13 mouse cellular contexts compared by ENCODE assay signal in genomic region chr3:35731981-35732777, GRCm38 (mm10). TPM values are rescaled to one million over a fixed set of nuclear protein-coding genes. Genes with fewer than 3 reads are reported as not detected.
DNase-seq lines count a peak whose midpoint lies in the region; ATAC-seq and TF ChIP-seq lines count a peak whose summit lies in the region.
"Had no signal": no experiment of that assay in that cellular context is flagged by ENCODE, and none has a peak within 500 bp of the region (broad histone marks: within the 10 kb centered on the region; RNA-seq: fewer than 3 reads in every experiment).

No protein-coding gene starts in this region.

- no peaks in the 10 kb centered on the region for H3K9me3 ChIP-seq in liver, embryonic 11.5 days (ENCODE audit: control insufficient read depth, low read length)
- H3K9me3 ChIP-seq in ES-E14 (ENCODE audit: control insufficient read depth, insufficient read depth, low read depth, low read length), result no peaks in the 10 kb centered on the region; the same call in 1 of the 2 replicates
- H3K9me3 ChIP-seq in midbrain, embryonic 14.5 days (ENCODE audit: control insufficient read depth, low read length), result no peaks in the 10 kb centered on the region
- H3K9me3 ChIP-seq: hindbrain, embryonic 13.5 days had no signal

- no peak overlapping the region for H3K4me3 ChIP-seq in liver, embryonic 11.5 days (ENCODE audit: low read depth, low read length)
- peak overlapping the region in 1 of 2 experiments; percentile 44; a peak in 2 of 4 replicates for H3K4me3 ChIP-seq in ES-E14 (ENCODE audit: insufficient read depth in 1 of 2, low read depth in 1 of 2, low read length in 2 of 2, poor library complexity in 1 of 2, severe bottlenecking in 1 of 2)
- no peak overlapping the region for H3K4me3 ChIP-seq in myocyte
- H3K4me3 ChIP-seq in midbrain, embryonic 14.5 days (replicated peaks; ENCODE audit: low read depth, low read length), result no peak overlapping the region
- H3K4me3 ChIP-seq: forebrain, embryonic 10.5 days; hindbrain, embryonic 13.5 days had no signal

- no peak overlapping the region for H3K9ac ChIP-seq in liver, embryonic 11.5 days (ENCODE audit: low read depth, low read length)
- H3K9ac ChIP-seq in ES-E14 (ENCODE audit: insufficient read depth, low read depth, low read length, poor library complexity, severe bottlenecking), result peak overlapping the region; percentile 64; the same call in 1 of the 2 replicates
- no peak overlapping the region for H3K9ac ChIP-seq in midbrain, embryonic 14.5 days (replicated peaks; ENCODE audit: low read length)
- H3K9ac ChIP-seq: hindbrain, embryonic 13.5 days; lung, embryonic 14.5 days had no signal

- no peak overlapping the region for H3K27ac ChIP-seq in liver, embryonic 11.5 days (ENCODE audit: low read depth, low read length)
- peak overlapping the region; percentile 84 for H3K27ac ChIP-seq in ES-E14 (ENCODE audit: insufficient read depth, low read depth, low read length, poor library complexity, severe bottlenecking)
- H3K27ac ChIP-seq in midbrain, embryonic 14.5 days (replicated peaks; ENCODE audit: low read depth, low read length), result no peak overlapping the region
- H3K27ac ChIP-seq: forebrain, embryonic 10.5 days; hindbrain, embryonic 13.5 days had no signal

- H3K36me3 ChIP-seq in liver, embryonic 11.5 days (ENCODE audit: control insufficient read depth, insufficient read depth, low read length), result no peaks in the 10 kb centered on the region
- no peaks in the 10 kb centered on the region for H3K36me3 ChIP-seq in ES-E14 (ENCODE audit: control insufficient read depth, insufficient read depth, low read length, poor library complexity, severe bottlenecking)
- H3K36me3 ChIP-seq in myocyte (ENCODE audit: control insufficient read depth, insufficient read depth), result no peaks in the 10 kb centered on the region
- H3K36me3 ChIP-seq in midbrain, embryonic 14.5 days (ENCODE audit: control insufficient read depth, insufficient read depth, low read length), result no peaks in the 10 kb centered on the region
- H3K36me3 ChIP-seq: forebrain, embryonic 10.5 days; hindbrain, embryonic 13.5 days had no signal

- TF ChIP-seq POLR2A in myocyte (IDR thresholded peaks at IDR 0.05; ENCODE audit: insufficient read length, low read depth), result no peak

- peak; percentile 49; the same call in 1 of the 2 replicates for ATAC-seq in liver, embryonic 11.5 days (replicated peaks; ENCODE audit: low FRiP score)
- ATAC-seq in midbrain, embryonic 14.5 days (ENCODE audit: low FRiP score, low TSS enrichment), result no peak

- no peak overlapping the region for H3ac ChIP-seq in myocyte (ENCODE audit: control insufficient read depth, insufficient read length)

- in situ Hi-C loops in ES-E14 (cut with MboI; ENCODE audit: low sequenced_read_pairs in 2 of 2, unreplicated experiment in 2 of 2), result no loop called here

- WGBS in liver, embryonic 11.5 days, result 49% methylated on average over 10 of the region's 10 CpGs
- 89% methylated on average over 10 of the region's 10 CpGs for WGBS in midbrain, embryonic 14.5 days

- peak overlapping the region; percentile 46 for H3K4me2 ChIP-seq in liver, embryonic 11.5 days
- H3K4me2 ChIP-seq in myocyte (ENCODE audit: low read depth), result peak overlapping the region; percentile 48
- no peak overlapping the region for H3K4me2 ChIP-seq in midbrain, embryonic 14.5 days (ENCODE audit: low read length)
- H3K4me2 ChIP-seq: hindbrain, embryonic 13.5 days; lung, embryonic 14.5 days had no signal

- H3K27me3 ChIP-seq in liver, embryonic 11.5 days (replicated peaks; ENCODE audit: control insufficient read depth, insufficient read depth, low read length), result no peaks in the 10 kb centered on the region
- H3K27me3 ChIP-seq in myocyte (ENCODE audit: control insufficient read depth, insufficient read depth, insufficient read length), result no peaks in the 10 kb centered on the region
- no peaks in the 10 kb centered on the region for H3K27me3 ChIP-seq in midbrain, embryonic 14.5 days (ENCODE audit: control insufficient read depth, insufficient read depth, low read length)
- H3K27me3 ChIP-seq: hindbrain, embryonic 13.5 days had no signal

- no peaks in the 10 kb centered on the region for H3K79me2 ChIP-seq in myocyte (ENCODE audit: control insufficient read depth, insufficient read depth)

- DNase-seq in liver, embryonic 11.5 days (ENCODE audit: low spot score), result no peak
- no peak for DNase-seq in liver
- no peak for DNase-seq in ES-E14 (ENCODE audit: low read depth, low spot score)
- peak; percentile 76 for DNase-seq in induced T-regulatory cell, adult 2 months (ENCODE audit: low read depth)
- DNase-seq in cerebellum, adult 9-10 months, result no peak
- DNase-seq in gastrocnemius, adult 18-20 months (ENCODE audit: low spot score), result no peak
- no peak for DNase-seq in midbrain, embryonic 14.5 days
- DNase-seq: heart, adult 11 months; layer of hippocampus, adult 9-11 months; lung, embryonic 14.5 days had no signal

- H3K4me1 ChIP-seq in liver, embryonic 11.5 days (replicated peaks; ENCODE audit: control insufficient read depth, insufficient read depth, low read length), result no peaks in the 10 kb centered on the region
- H3K4me1 ChIP-seq in ES-E14 (ENCODE audit: control insufficient read depth in 2 of 2, insufficient read depth in 2 of 2, low read length in 2 of 2, poor library complexity in 1 of 2), result peaks cover 7 to 10% of the 10 kb centered on the region in 2 experiments
- H3K4me1 ChIP-seq in midbrain, embryonic 14.5 days (ENCODE audit: control insufficient read depth, insufficient read depth, low read length), result no peaks in the 10 kb centered on the region
- H3K4me1 ChIP-seq: forebrain, embryonic 10.5 days; hindbrain, embryonic 13.5 days had no signal

TF ChIP-seq in ES-E14, 5 proteins besides CTCF, POLR2A, EP300 and RAD21:
- 0 out of 2 replicates have a peak, but pooled peaks have one; percentile 24 for TF ChIP-seq ZNF384 (IDR thresholded peaks at IDR 0.05; ENCODE audit: low read depth, low read length)
- TF ChIP-seq ZC3H11A (IDR thresholded peaks at IDR 0.05; ENCODE audit: borderline replicate concordance, low read depth, low read length), result no peak

TF ChIP-seq in myocyte, 11 proteins besides CTCF, POLR2A, EP300 and RAD21:
- TF ChIP-seq CEBPB (IDR thresholded peaks at IDR 0.05; ENCODE audit: insufficient read depth, poor library complexity, severe bottlenecking), result no peak
- no peak for TF ChIP-seq MAX (IDR thresholded peaks at IDR 0.05; ENCODE audit: low read depth)
- TF ChIP-seq SRF (IDR thresholded peaks at IDR 0.05; ENCODE audit: control insufficient read depth, insufficient read length, low read depth), result no peak
- TF ChIP-seq REST (IDR thresholded peaks at IDR 0.05; ENCODE audit: insufficient read depth, insufficient read length), result no peak
- TF ChIP-seq POLR2AphosphoS2 (IDR thresholded peaks at IDR 0.05; ENCODE audit: insufficient read length, low read depth), result no peak
- TF ChIP-seq TCF3 (IDR thresholded peaks at IDR 0.05; ENCODE audit: insufficient read length, low read depth), result no peak

RNA-seq across cellular contexts. Expression of gene Atp11b, which starts 21.7 kb away (rescaled TPM):
- polyA plus RNA-seq in liver, embryonic 11.5 days (2014; fragmentation: Nextera tagmentation; extraction: Ambion mirVana), result 40.1 and 41.6 TPM in 2 replicates
- 69.9 and 115 TPM in 2 replicates for total RNA-seq in ES-E14 (2012; rRNA removed)
- polyA plus RNA-seq in myocyte (2012; fragmentation: generic; extraction: Trizol), result 5.6 TPM
- total RNA-seq in gastrocnemius, adult 18-20 months (2021), result 10 to 100 TPM; 12.1 TPM
- polyA plus RNA-seq in midbrain, embryonic 14.5 days (2014; fragmentation: Nextera tagmentation; extraction: Ambion mirVana), result 37.1 and 42.9 TPM in 2 replicates
